Mouse (Mus musculus) cerebellum, postnatal 25 days (tissue): ENCODE measurements around the gene Krtcap2.
A peak's percentile ranks its signal among the peaks of the same experiment; 100 is the strongest.

Experiments
- DNase-seq, 2 experiments: peaks; one replicate each; pipeline ENCODE4 v3.0.0; 2021; ENCODE audit warnings: mixed read lengths in 2 of 2

Krtcap2 gene

GRCm38 (mm10) chr3:89250435-89251040 lies 4.8 kb downstream of the Krtcap2 start:
- DNase-seq: peak; percentile 81 to 87

- DNase-seq: peak in 1 of 2 experiments; percentile 35
These were observed 5.7 kb downstream of the Krtcap2 start for GRCm38 (mm10) chr3:89251365-89251895.

- no peak for DNase-seq
These were observed 9.2 kb downstream of the Krtcap2 start for GRCm38 (mm10) chr3:89254994-89255393.

- no peak for DNase-seq
These were observed 10.4 kb downstream of the Krtcap2 start for GRCm38 (mm10) chr3:89256177-89256576.

GRCm38 (mm10) chr3:89259076-89259475 lies 13.3 kb downstream of the Krtcap2 start, which contains the start of gene Dpm3:
TSS of gene Dpm3 (plus strand) at chr3:89259358.
- DNase-seq: no peak

DNA sequence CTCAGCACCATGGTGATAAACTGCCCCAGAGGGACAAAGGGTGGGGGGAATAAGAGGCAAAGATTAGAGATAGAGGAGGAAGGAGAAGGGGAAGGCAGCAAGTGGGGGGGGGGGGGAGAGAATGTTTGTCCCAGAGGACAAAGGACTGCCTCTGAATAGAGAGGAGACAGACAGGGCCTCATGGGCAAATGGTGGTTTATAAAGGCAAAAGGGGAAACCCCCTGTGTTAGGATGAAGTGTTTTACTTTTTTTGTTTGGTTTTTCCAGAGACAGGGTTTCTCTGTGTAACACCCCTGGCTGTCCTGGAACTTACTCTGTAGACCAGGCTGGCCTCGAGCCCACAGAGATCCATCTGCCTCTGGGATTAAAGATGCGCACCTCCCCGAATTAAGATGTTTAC lies 14.4 kb downstream of the Krtcap2 start:
- no peak for DNase-seq

DNA sequence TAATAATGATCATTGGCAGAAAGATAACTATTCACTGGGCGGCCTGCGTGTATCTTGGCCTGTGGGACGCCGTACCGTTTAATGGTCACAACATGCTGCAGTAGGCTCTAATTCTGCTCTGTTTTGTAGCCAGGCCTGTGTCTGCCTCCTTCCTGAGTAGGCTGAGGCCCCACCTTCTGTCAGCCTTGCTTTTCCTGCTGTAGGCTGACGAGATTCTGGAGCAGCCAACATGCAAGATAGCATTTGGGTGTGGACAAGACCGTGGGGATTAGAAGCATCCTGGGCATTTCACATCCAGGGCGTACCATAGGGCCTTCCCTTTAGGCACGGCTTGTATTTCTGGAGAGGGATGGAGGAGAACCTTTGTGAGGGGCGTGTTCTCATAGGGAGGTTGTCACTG lies 16.7 kb downstream of the Krtcap2 start:
- DNase-seq: no peak

GRCm38 (mm10) chr3:89266439-89266893 lies 20.7 kb downstream of the Krtcap2 start:
- DNase-seq: peak; percentile 82 to 87

GRCm38 (mm10) chr3:89268916-89269315 lies 23.1 kb downstream of the Krtcap2 start:
- no peak for DNase-seq

DNA sequence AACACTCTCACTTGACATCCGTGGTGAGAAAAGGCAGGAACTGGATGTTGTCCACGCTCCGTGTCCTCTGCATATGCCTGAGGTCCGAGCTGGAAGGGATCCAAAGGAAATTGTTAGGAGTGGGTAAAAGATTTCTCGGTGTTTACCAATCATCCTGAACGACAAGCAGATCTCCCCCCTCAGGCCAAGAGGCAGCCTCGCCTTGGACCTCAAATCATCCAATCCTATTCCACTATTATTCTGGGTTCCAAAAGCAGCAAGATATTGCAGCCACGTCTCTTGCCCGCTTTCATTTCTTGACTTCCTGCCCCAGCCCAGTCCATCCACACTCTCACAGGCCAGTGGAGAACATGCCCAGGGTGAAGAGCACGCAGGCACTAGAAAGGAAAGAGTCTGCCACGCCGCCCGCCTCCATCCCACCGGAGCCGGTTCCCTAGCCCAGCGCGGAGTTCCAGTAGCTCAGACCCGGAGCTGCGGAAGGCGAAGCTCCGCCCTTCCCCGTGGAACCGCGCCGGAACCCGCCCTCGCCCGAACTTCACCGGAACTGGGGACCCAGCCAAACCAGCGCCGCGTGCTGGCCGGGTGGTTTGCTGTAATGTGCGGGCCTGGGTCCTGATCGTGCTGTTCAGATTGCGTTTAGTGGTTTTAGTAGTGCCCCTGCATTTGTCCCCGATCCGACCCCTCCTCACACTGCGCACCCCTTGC lies 24.4 kb downstream of the Krtcap2 start, which contains the start of gene Slc50a1:
TSS of gene Slc50a1 (minus strand) at position 520 of the 705 bp plus-strand sequence.
- peak; percentile 89 to 94 for DNase-seq

DNA sequence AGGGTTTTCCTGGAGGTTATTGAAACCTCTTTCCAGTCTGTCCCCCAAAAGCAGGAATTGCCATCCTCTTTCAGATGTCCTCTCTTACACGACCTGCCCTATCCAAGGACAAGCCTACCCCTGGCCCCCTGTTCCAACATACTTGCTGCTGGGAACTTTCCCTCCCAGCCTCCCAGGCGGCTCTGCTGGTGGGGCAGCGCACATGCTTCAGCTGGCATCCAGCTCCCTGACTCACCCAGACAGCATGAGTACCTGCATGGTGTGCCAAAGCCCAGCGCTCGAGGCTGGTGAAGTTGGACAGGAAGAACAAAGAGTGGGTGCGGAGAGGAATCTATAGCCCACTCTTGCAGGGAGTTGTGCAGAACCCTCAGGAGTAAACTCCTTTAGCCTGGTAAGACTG lies 25.1 kb downstream of the Krtcap2 start:
- DNase-seq: peak; percentile 71 to 80

DNA sequence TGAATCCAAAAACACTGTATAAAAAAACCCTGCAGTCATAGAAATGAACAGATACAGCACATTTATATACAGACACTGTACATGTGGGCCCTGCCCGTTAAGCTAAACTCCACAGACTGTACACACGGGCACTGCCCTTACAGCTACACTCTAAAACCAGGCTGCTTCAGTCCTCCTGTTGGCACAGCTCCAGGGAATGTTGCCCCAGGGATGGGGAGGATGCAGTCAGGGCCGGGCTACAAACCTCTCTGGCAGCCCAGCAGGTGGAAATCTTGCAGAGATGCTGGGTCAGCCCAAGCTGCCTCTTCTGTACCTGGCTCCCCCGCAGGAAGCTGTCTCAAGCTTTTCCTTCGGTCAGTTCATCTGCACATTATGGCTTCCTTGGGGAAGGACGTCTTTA lies 26.0 kb downstream of the Krtcap2 start:
- DNase-seq: peak; percentile 43 to 59

- DNase-seq: no peak
These were observed 30.3 kb downstream of the Krtcap2 start for GRCm38 (mm10) chr3:89276061-89276460.

GRCm38 (mm10) chr3:89277281-89278021 lies 31.7 kb downstream of the Krtcap2 start:
- peak; percentile 39 to 50 for DNase-seq

DNA sequence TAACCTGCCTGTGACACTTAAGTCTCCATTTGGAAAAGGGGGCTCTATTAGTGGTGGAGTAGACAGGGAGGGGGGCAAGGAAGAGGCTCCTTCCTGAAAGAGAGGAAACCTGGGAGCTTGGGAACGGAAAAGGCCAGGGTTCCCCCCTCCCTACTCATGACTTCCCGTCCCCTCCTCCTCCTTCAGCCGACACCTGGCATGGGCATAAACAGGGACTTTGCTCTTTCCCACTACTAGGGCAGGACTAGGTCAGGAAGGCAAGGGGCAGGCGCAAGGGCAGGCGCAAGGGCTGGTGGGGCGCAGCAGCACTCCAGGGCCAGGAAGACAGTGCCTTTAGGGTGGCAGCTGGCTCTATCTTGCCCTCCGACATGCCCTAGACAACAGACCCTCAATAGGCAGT lies 32.3 kb downstream of the Krtcap2 start:
- DNase-seq: peak; percentile 27 to 32

DNA sequence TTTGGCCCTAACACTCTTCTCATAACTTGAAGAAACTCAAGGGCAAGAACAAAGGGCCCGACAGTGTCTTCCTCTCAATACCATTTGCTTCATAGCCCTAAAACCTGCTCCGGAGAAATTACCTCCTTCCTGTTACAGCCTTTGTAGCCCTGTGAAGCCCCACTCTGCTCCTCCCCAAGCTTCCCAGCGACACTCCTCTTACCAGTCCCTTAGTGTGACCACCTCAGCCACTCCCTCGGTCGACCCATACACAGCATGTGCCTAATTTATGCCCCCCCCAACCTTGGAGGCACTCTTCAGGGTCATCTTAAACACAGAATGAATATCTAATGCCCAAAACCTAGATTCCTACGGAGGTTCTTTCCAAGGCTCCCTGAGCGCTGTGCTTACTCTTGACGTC lies 32.9 kb downstream of the Krtcap2 start:
- no peak for DNase-seq

- peak; percentile 92 to 94 for DNase-seq
These were observed 33.6 kb downstream of the Krtcap2 start for GRCm38 (mm10) chr3:89279153-89279890.

- DNase-seq: peak in 1 of 2 experiments; percentile 48
These were observed 34.4 kb downstream of the Krtcap2 start for GRCm38 (mm10) chr3:89280050-89280605.

- peak; percentile 66 to 67 for DNase-seq
These were observed 35.1 kb downstream of the Krtcap2 start, which contains the start of gene Efna1 for GRCm38 (mm10) chr3:89280606-89281511. TSS of gene Efna1 (minus strand) at chr3:89281142.

GRCm38 (mm10) chr3:89281579-89282290 lies 36.0 kb downstream of the Krtcap2 start:
- DNase-seq: peak; percentile 89 to 93
